Mouse (Mus musculus) ZHBTc4 (cell line): ENCODE measurements around the gene Dlgap4.

Experiments
- DNase-seq: peaks from one replicate; pipeline ENCODE4 v3.0.0-alpha.2; 2011; ENCODE audit warnings: low read depth, low spot score

Dlgap4 gene

DNA sequence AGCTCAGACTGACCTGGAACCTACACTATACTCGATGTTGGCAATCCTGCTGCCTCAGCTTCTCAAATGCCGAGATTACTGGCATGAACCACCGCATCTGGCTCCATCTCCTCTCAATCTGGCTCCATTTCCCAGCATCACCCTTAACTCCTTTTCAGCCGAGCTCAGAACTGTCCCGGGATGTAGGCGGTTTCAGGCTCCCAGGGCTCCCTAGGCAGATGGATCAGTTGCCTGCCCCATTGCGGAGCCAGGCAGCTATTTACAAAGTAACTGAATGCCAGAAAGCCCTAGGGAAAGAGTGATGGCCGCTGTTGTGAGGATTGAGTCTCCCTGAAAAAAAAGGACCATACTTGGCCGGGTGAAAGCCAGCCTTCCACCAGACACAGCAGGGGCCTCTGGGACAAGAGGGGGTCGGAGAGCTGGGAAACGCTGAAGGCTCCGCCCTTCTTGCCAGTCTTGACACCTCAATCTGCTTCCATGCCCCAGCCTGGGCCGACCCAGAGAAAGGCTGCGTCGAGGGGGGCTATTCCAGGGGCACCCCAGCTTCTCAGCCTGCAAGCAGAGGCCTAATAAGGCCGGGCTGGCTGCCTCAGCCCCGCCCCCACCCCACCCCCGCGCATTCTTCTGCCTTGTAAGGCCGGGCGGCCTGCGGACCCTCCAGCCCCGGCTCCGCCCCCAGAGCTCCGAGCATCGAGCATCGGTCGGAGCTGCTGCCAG, 161.4 kb downstream of the Dlgap4 start, which contains the start of gene Myl9:
Gene Myl9 (plus strand): TSS at position 683 of the 717 bp plus-strand sequence.
- DNase-seq: peak; percentile 74

DNA sequence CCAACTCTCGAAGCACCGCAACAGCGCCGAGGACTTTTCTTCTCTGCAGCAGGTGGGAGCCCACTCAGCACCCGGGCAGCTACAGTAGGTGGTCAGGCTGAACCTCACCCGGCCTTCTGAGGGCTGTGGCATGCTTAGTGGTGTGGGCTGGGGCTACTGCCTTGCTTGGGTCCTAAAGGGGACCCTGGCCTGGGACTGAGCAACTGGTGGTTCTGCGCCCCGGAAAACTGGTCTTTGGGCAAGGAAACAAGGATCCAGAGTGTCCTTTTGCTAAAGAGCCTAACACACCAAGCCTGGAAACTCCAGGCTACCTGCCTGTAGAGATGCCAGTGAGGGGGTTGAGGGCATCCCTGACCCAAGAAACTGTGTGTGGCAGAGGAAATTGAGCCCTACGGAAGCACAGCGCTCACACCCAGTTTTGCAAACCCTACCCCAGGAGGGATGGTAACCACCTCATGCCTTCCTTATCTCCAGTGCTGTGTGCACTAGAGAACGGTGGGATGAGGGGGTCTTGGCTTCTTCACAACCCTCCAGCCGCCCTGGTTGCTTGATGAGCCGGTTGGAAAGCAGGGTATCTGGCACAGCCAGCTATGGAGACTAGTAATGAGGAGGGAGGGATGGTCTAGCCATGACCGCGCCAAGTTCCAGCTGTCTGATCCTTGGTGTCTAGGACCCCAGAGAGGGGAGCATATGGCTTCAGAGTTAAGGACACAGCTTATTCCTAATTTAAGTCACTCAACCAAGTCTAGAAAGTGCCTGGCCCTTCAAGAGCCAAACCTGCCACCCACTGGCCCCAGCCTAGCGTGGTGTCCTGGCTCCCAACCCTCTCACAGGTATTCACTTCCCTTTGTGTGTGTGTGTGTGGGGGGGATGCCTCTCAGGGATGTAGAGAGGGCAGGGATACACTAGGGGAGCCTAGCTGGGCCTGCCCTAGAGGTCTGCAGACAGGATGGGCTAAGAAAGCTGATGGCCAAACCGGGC, 162.2 kb downstream of the Dlgap4 start:
- no peak for DNase-seq

DNA sequence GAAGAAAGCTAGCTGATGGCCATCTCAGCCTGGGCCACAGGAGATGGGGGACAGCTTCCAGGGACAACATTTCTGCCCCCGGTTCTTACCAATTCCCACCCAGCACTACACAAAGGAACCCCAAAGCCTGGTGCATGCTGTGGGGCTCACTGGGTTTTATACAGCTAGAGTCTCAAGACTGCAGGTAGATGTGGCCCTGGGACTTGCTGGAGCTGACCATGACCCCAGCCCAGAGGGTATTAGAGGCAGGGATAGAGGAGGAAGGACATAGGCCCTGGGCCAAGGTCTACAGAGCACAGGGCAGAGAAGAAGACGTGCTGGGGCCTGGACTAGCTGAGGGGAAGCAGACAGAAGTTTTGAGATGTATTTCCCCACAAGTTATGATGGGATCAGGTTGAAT, 163.4 kb downstream of the Dlgap4 start:
- DNase-seq: no peak

DNA sequence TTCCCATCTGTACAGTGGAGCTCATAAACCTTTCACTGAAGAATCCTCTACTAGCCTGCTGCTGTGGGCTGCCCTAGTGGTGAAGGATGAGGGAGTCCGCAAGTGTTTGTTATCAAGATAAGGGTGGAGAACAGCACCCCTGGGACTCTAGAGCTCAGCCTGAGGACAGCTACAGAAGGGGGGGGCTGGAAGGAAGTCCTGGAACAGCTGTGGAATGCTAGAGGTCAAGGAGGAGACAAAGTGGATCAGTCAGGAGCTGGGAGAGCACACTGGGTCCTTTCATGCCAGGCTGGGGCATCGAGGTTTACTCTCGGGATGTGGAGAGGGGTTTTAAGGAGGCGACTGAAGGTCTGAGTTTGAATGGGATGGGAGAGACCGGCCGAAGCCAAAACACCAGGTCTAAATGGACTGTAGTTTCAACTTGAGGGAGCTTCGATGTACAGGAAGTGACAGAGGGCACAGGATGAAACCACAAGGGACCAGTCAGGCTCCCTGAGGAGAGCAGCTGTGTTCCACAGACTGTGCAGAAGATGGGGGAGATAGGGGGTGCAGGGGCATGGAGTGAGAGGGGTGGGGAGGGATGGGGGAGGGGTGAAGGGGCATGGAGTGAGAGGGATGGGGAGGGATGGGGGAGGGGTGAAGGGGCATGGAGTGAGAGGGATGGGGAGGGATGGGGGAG, 164.0 kb downstream of the Dlgap4 start:
- no peak for DNase-seq

DNA sequence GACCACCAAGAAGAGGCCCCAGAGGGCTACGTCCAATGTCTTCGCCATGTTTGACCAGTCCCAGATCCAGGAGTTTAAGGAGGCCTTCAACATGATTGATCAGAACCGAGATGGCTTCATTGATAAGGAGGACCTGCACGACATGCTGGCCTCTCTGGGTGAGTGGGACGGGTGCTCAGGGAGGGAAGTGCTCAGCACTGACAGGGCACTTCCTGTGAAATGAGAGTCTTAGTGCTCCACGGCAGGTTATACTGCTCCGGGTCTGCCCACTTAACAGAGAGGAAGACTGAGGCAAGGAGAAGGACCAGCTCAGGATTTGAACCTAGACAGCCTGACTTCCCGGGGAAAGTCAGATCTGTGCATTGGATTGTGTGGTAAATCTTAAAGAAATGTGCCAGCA, 165.1 kb downstream of the Dlgap4 start:
- no peak for DNase-seq

DNA sequence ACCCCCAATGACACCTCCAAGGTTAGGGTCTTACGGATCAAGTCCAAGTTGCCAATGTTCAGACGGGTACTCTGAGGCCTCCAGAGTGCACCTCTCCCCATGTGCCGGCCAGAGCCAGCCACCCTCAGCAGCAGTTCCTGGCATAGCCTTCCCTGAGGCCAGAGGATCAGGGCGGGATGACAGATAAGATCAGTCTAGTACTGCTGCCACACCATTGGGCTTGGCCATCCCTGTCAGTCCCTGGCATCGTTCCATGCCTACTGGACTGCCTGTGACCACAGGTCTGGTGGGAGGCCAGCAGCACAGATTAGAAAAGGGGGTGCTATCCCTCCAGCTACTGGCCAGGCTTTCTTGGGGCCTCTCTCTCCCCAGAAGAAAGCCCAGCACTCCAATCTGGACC, 165.5 kb downstream of the Dlgap4 start:
- no peak for DNase-seq

DNA sequence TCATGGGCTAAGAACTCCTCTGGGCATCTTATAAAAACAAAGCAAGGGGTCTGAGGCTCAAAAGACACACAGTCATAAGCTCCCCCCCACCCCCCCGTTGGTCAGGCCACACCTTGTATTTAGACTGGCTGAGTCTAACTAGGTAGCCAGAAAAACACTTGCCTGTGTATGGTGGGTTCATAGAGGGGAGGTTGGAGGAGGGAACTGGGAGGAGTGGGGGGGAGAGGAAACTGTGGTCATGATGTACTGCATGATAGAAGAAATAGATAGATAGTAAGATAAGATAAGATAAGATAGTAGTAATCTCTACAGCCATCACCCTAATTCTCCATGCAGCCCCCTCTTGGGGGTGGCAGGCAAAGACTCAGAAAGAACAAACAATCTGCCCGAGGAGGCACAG, 166.0 kb downstream of the Dlgap4 start:
- DNase-seq: no peak

DNA sequence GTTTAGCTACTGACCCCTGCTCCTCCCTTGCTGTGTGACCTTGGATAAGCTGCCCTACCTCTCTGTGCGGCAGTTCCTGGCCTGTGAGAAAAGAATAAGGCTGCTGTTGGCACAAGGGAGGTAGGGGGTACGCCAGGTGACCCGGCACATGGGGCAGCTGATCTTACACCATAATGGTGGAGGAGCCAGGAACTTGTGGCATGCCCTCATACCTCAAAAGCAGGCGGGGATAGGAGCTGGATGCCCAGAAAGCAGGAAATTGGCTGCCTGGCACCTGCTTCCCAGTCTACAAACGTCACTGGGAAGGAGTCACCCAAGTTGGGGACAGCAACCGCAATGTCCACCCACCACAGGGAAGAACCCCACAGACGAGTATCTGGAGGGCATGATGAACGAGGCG, 166.6 kb downstream of the Dlgap4 start:
- DNase-seq: no peak

DNA sequence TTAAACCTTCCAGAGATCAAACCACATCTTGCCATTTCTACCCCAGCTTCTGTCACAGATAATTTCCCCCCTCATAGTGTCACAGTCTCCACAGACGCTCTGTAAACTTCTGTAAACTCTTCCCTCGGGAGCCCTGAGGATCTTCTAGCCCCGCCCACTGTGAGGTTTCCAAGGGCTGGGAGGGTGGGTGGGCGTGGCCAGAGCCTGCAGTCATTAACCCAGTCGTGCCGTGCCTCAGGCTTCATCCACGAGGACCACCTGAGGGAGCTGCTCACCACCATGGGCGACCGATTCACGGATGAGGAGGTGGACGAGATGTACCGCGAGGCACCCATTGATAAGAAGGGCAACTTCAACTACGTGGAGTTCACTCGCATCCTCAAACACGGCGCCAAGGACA, 167.2 kb downstream of the Dlgap4 start:
- peak; percentile 85 for DNase-seq

DNA sequence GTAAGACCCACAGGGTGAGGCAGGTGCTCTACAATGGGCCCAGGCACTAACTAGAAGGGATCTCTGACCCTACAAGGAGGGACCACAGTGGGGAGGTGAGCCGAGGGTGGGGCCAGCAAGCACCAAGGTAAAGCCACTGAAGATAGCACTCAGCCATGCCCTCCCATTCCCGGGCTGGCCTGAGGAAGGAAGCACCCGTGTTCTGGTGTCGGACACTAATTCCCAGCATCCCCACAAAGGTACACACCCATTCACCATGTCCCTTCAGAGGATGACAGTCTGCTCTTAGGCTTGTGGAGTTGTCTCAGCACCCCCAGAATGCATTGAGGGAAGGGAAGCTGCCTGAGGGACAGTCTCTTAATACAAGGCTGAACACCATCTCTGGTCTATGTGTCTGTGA, 167.8 kb downstream of the Dlgap4 start:
- DNase-seq: no peak

DNA sequence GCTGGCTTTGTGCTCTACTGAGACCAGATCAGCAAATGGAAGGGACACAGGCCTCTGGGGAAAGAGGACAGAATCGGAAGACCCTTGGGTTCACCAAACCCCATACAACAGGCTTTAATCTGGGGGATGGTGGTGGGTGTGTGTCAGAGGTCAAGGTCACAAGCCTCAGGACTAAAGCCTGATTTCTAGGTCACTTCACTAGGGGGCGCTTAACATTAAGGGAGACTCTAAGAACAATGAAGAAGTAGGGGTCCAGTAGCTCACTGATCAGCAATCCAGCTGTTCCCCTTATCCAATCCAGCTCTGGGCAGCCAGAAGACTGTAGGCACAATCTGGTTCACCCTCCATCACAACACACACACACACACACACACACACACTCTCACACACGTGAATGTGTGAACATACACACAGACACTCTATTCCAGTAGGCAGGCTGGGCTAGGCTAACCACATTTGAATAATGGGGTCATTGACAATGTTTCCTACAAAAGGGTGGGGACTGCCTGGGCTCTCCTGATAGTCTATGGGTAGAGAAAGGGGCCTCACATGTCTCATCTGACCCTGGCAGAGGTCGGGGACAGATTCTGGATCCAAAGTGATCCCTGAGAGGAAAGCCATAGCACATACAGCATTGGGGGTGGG, 168.5 kb downstream of the Dlgap4 start:
- peak; percentile 38 for DNase-seq

DNA sequence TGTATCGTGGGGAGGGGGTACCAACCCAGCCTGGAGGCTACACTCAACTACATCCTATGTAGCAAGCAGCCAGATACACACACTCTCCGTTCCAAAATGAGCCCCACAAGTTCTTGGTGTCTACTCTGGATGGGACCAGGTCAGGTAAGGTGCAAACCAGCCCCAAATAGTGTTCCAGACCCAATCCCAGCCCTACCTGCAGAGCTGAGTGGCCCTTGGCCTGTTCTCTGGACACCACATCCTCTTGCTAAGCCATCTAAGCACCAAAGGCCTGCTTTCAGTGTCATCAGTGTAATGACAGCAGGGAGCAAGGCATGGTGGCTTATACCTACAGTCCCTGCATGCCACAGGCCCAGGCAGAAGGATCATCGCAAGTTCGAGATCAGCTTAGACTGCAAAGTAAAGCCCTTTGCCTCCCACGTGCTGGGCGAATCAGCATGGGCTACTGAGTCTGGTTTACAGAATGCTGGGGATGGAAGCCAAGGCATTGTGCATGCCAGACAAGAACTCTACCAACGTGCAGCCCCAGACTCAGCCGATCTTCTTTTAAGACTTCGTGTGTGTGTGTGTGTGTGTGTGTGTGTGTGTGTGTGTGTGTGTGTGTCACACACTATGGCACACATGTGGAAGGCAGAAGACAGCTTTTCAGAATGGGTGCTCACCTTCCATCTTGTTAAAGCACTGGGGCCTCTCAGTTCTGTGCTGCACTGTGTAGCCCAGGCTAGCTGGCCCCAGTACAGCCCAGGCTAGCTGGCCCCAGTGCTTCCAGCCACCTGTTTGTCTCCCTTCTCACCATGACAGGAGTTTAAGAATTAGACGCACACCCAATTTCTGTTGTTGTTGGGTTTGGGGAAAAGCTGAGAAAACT, 169.2 kb downstream of the Dlgap4 start:
- DNase-seq: no peak

DNA sequence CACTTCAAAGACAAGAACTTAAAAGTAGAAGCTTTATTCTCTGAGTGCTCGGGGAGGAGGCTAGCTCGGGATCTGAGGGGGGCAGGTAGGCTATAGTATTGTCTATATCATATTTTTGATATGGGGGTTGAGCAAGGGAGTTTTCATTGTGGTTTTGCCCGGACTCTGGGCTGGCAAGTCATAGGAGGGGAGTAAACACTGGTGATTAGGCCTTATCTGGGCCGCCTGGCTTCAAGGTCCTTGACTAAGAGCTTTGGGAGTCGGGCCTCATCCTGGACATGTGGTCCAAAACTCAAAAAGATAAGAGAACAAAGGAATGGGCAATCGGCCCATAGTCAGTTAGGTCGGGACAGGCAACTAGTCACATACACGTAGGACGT, 169.8 kb downstream of the Dlgap4 start:
- no peak for DNase-seq

DNA sequence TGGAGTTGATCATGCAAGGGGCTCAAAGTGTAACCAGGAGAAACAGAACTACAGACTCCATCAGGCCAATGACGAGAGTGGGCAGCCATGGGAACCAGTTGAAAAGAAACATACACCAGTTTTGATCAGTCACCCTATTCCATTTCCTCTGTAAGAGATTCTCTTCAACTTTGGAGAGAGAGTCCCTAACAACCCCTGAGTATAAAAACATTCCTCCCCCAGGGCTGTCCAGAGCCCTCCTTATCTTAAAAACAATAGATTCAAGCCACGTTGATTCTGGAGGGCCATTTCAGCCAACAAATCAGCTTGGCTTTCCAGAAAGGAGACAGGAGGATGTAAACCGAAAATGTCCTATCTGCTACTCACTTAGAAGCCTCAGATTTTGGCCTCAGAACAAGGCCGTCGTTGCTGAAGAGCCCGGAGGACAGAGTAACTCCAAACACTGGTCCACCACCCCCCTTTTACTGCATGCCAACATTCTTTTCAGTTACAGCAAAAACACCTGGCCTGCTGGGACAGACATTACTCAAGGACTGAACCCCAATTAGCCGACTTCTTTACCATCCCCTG, 170.6 kb downstream of the Dlgap4 start:
- no peak for DNase-seq

DNA sequence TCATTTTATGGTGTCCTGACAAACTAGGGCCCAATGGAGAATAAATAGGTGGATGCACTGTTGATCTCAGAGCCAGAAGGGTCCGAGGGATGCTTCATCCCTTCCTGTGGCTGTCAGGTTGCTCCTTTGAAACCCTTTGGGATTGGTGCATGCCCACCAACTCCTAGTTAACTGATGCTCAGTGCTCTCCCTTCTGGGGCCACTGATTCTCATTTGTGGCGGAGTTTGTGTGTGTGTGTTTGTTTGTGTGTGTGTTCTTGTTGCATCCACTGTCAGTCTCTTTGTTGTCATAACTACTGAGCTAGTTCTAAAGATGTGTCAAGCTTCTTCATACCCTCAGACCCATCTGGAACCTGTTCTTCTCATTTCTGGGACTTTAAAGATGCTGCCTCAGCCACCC, 171.4 kb downstream of the Dlgap4 start:
- DNase-seq: no peak

DNA sequence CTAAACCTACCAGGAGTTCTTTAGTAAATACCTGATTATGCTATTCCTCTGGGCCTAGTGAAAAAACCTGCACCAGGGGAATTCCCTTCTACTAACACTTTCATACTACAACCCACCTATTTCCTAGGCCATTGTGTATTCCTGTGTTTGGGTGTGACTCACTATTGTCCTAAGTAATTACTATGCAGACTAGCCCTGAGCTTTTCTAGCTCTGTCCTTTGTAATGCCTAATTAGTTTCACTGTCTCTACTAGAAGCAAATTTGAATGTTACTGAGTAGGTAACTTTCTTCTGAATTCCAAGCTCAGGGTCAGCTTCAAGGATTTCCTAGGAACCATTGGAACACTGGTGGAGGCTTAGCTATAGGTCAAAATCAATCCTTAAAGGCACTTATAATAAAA, 172.9 kb downstream of the Dlgap4 start:
- DNase-seq: peak; percentile 56

DNA sequence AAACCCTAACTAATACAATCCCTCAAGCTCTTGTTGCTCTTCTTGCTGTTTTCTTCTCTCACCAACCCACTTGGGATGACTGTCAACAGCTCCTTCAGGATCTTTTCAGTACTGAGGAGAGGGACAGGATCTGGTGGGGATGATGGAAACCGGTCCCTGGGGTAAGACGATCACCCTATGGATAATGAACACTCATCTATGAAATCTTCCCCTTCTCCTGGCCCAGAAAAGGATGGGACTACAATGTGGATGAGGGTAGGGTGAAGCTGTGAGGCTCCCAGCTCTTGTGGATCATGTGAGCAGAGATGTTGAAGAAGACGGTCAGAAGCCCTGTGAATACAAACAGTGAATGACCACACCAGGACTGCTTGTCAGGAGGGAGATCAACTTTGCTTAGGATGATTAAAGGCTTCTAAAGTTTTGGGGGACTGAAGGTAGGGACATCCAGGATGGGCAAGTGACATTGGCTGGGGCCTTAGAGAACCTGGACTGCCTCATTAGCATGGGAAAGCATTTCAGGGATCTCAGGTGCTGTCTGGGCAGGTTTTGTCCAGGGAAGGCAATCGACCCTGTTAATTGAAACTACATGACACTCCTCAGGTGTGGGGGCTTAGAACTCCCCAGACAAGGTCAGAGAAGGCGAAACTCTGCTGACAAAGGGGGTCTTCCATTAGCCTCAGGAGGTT, 173.7 kb downstream of the Dlgap4 start:
- DNase-seq: no peak

DNA sequence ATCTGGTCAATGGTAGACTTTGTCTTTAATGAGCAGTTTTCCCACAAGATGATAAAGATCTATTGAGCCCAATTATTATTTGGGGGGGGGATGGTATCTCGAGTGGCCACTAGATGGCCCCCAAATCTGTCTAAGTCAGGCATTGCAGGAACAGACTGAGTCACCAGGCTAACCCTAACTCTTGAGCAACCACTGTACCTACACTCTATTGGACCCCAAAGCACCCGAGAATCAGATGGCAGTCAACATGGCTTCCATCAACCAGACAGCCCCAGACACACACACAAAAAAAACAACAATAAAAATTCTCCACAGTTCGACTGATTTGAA, 174.2 kb downstream of the Dlgap4 start:
- DNase-seq: no peak

DNA sequence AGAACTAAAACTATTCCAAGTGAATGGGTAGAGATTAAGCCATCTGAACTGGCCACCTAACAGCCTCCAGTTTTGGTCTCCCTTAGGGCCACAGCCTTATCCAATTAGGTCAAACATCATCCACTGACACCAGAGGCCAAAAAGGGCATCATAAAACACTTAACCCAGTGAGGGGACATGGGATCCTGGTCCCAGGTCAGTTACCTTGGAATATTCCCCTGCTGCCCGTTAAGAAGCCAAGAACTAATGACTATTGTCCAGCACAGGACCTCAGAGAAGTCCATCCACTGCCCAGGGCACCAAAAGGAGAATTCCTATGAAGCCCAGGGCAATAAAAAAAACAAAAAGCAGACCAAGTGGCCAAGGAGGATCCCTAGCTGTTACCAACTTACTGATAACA, 175.3 kb downstream of the Dlgap4 start:
- DNase-seq: no peak

DNA sequence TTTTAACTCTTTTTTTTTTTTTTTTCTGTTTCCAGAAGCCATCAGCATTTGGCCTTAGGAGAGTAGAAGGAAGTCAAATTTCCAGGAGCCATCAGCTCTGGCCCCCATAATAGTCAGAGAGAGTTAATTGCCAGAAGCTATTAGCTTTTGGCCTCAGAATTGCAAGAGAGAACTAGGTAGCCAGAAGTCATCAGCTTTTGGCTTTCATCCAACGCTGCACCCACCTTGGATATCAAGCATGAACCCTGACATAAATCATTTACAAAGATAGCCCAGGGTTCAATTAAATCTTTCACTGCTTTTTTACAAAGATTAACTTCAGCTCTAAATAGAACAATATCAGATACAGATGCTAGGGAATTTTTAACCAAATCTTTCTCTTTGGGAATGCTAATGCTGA, 185.0 kb downstream of the Dlgap4 start:
- no peak for DNase-seq
